Mouse (Mus musculus): ENCODE data around the gene Olfr1410.

GRCm38 (mm10) chr1:92640393-92640792 is 34.8 kb downstream of the Olfr1410 start:
- TF ChIP-seq POLR2A (IDR thresholded peaks at IDR 0.05; ENCODE audit: borderline replicate concordance, extremely low read depth, insufficient read depth, insufficient read length, poor library complexity, severe bottlenecking) (no peak), CTCF (IDR thresholded peaks at IDR 0.05; ENCODE audit: borderline replicate concordance, extremely low read depth, insufficient read depth, insufficient read length) (no peak)

Measured in brain, embryonic 14.5 days (tissue).